Mouse (Mus musculus) limb, embryonic 14.5 days (tissue): ENCODE measurements around the gene Rps5. TPM values are rescaled to one million over a fixed set of nuclear protein-coding genes. Genes with fewer than 3 reads are reported as not detected.

Experiments used
- ATAC-seq: fragments of 200-750 bp; cut with Nextera tagmentation; 2 replicates; pipeline ENCODE4 v1.8.0; 2017; ENCODE audit warnings: low read depth, moderate number of reproducible peaks, moderate TSS enrichment; ENCODE audit not compliant: low FRiP score
- DNase-seq: peaks from one replicate; pipeline ENCODE4 v3.0.0-alpha.2; 2015; ENCODE audit warnings: low spot score
- H3K27ac ChIP-seq: fragments of 300-500 bp; sonication (generic); replicated peaks from 2 replicates; pipeline ENCODE4 v1.5.1; 2014; ENCODE audit warnings: low read depth, mild to moderate bottlenecking, low read length, moderate library complexity, mixed read lengths
- H3K27me3 ChIP-seq: fragments of 300-500 bp; sonication (generic); 2 replicates; pipeline ENCODE4 v1.6.1; 2014; ENCODE audit warnings: low read length, mixed read lengths; ENCODE audit not compliant: control insufficient read depth, insufficient read depth
- H3K36me3 ChIP-seq: fragments of 300-500 bp; sonication (generic); 2 replicates; pipeline ENCODE4 v1.6.1; 2014; ENCODE audit warnings: mild to moderate bottlenecking, low read length, moderate library complexity, mixed read lengths; ENCODE audit not compliant: control insufficient read depth, insufficient read depth
- H3K4me1 ChIP-seq: fragments of 300-500 bp; sonication (generic); 2 replicates; pipeline ENCODE4 v1.6.1; 2014; ENCODE audit warnings: antibody characterized with exemption, low read length, mixed read lengths; ENCODE audit not compliant: control insufficient read depth, insufficient read depth
- H3K4me2 ChIP-seq: fragments of 300-500 bp; sonication (generic); replicated peaks from 2 replicates; pipeline ENCODE4 v1.6.1; 2014; ENCODE audit warnings: low read depth, mild to moderate bottlenecking, low read length, moderate library complexity; ENCODE audit not compliant: severe bottlenecking
- H3K4me3 ChIP-seq: fragments of 300-500 bp; sonication (generic); replicated peaks from 2 replicates; pipeline ENCODE4 v1.5.1; 2014; ENCODE audit warnings: low read length
- H3K9ac ChIP-seq: fragments of 300-500 bp; sonication (generic); 2 replicates; pipeline ENCODE4 v1.6.1; 2014; ENCODE audit warnings: mild to moderate bottlenecking, low read depth, low read length, moderate library complexity; ENCODE audit not compliant: severe bottlenecking
- H3K9me3 ChIP-seq: fragments of 300-500 bp; sonication (generic); 2 replicates; pipeline ENCODE4 v1.6.1; 2016; ENCODE audit warnings: low read length; ENCODE audit not compliant: control insufficient read depth
- POLR2A ChIP-seq: fragments of 200-500 bp; IDR thresholded peaks from 2 replicates; pipeline ENCODE4 v1.8.0; 2012; ENCODE audit warnings: inconsistent platforms, mild to moderate bottlenecking, moderate library complexity, borderline replicate concordance; ENCODE audit not compliant: insufficient read depth, insufficient read length; ENCODE audit errors: extremely low read depth
- WGBS: fragments of 180-500 bp; shearing (Covaris S2); extraction: QIAGEN DNeasy Blood & Tissue Kit; methylation state at CpG from one replicate; pipeline ENCODE4 v1.1.7; 2014; 5-methylcytosine and 5-hydroxymethylcytosine counted together
- polyA plus RNA-seq, 2 experiments: library from polyadenylated mRNA; depleted of rRNA in 1 of 2; stranded (reverse) in 1 of 2; unstranded in 1 of 2; fragments of >200 nt; fragmentation: Nextera tagmentation in 1 of 2; extraction: Ambion mirVana in 1 of 2; gene quantifications; 2 replicates each; pipeline versions ENCODE4 v1.2.1 to v1.2.3; 2012 to 2014

The Rps5 gene
- polyA plus RNA-seq, 2 experiments, result 1,509 to 3,045 TPM

GRCm38 (mm10) chr7:12966104-12966845, 44.2 kb downstream of the Rps5 start:
- ATAC-seq (peak; percentile 28), DNase-seq (peak; percentile 18)
- Histone ChIP-seq H3K4me1 (peaks cover 10% of the 10 kb centered on the region), H3K9me3 (no peaks in the 10 kb centered on the region), H3K4me2 (peak overlapping the region; percentile 82), H3K4me3 (peak overlapping the region; percentile 87), H3K27ac (peak overlapping the region; percentile 91), H3K9ac (peak overlapping the region; percentile 88), H3K27me3 (no peaks in the 10 kb centered on the region), H3K36me3 (peaks cover 28% of the 10 kb centered on the region)
- TF ChIP-seq POLR2A, result no peak
- under 1% methylated on average over 29 of the region's 29 CpGs for WGBS

DNA sequence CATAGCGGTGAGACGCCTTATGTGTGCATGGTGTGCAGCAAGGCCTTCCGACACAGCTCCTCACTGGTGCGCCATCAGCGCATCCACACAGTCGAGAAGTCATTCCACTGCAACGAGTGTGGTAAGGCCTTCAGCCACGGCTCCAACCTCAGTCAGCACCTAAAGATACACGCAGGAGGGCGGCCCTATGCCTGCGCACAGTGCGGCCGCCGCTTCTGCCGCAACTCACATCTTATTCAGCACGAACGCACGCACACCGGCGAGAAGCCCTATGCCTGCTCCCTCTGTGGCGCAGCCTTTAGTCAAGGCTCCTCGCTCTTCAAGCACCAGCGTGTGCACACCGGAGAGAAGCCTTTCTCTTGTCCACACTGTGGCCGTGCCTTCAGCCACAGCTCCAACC, 48.8 kb downstream of the Rps5 start:
- Histone ChIP-seq H3K27ac (no peak overlapping the region), H3K9ac (no peak overlapping the region)

More for the DNA sequence above, 48.8 kb downstream of the Rps5 start:
- Histone ChIP-seq H3K4me2 (no peak overlapping the region), H3K27me3 (no peaks in the 10 kb centered on the region), H3K36me3 (peaks cover 46% of the 10 kb centered on the region), H3K9me3 (no peaks in the 10 kb centered on the region), H3K4me1 (peaks cover 6% of the 10 kb centered on the region), H3K4me3 (no peak overlapping the region)
- no peak for ATAC-seq
- no peak for DNase-seq
- WGBS, result 96% methylated on average over 25 of the region's 25 CpGs
- no peak for TF ChIP-seq POLR2A

Other genes with a start within 250 kb of the Rps5 start
- gene Vmn2r55, start 237.3 kb upstream of the Rps5 start, polyA plus RNA-seq (2012; rRNA removed), result 0.04 TPM in 1 of 2 replicates, not detected in the other
- gene Vmn2r55, start 237.3 kb upstream of the Rps5 start, polyA plus RNA-seq (2014; fragmentation: Nextera tagmentation; extraction: Ambion mirVana), result not detected in 2 replicates
- gene Vmn2r56, start 187.3 kb upstream of the Rps5 start, polyA plus RNA-seq (2012; rRNA removed), result not detected in 2 replicates
- gene Vmn2r56, start 187.3 kb upstream of the Rps5 start, polyA plus RNA-seq (2014; fragmentation: Nextera tagmentation; extraction: Ambion mirVana), result not detected in 2 replicates
- gene Zscan18, start 118.7 kb upstream of the Rps5 start, polyA plus RNA-seq (2012; rRNA removed), result 11.9 and 12.1 TPM in 2 replicates
- gene Zscan18, start 118.7 kb upstream of the Rps5 start, polyA plus RNA-seq (2014; fragmentation: Nextera tagmentation; extraction: Ambion mirVana), result 11.0 and 13.0 TPM in 2 replicates
- gene Zfp329, start 103.4 kb upstream of the Rps5 start, polyA plus RNA-seq (2012; rRNA removed), result 11.1 and 13.6 TPM in 2 replicates
- gene Zfp329, start 103.4 kb upstream of the Rps5 start, polyA plus RNA-seq (2014; fragmentation: Nextera tagmentation; extraction: Ambion mirVana), result 12.1 and 16.1 TPM in 2 replicates
- 13.6 and 14.4 TPM in 2 replicates for gene Zfp110, start 87.5 kb upstream of the Rps5 start, polyA plus RNA-seq (2012; rRNA removed)
- gene Zfp110, start 87.5 kb upstream of the Rps5 start, polyA plus RNA-seq (2014; fragmentation: Nextera tagmentation; extraction: Ambion mirVana), result 32.5 and 36.0 TPM in 2 replicates
- gene Zfp128, start 41.1 kb upstream of the Rps5 start, polyA plus RNA-seq (2012; rRNA removed), result 4.4 and 4.8 TPM in 2 replicates
- gene Zfp128, start 41.1 kb upstream of the Rps5 start, polyA plus RNA-seq (2014; fragmentation: Nextera tagmentation; extraction: Ambion mirVana), result 4.8 and 5.8 TPM in 2 replicates
- 20.1 and 23.8 TPM in 2 replicates for gene Zscan22, start 24.5 kb upstream of the Rps5 start, polyA plus RNA-seq (2012; rRNA removed)
- gene Zscan22, start 24.5 kb upstream of the Rps5 start, polyA plus RNA-seq (2014; fragmentation: Nextera tagmentation; extraction: Ambion mirVana), result 15.6 and 21.5 TPM in 2 replicates
- gene Rnf225, start 5.1 kb downstream of the Rps5 start, polyA plus RNA-seq (2012; rRNA removed), result 1.8 and 2.3 TPM in 2 replicates
- gene Rnf225, start 5.1 kb downstream of the Rps5 start, polyA plus RNA-seq (2014; fragmentation: Nextera tagmentation; extraction: Ambion mirVana), result 0.83 and 0.86 TPM in 2 replicates
- gene Zfp324, start 43.5 kb downstream of the Rps5 start, polyA plus RNA-seq (2012; rRNA removed), result 9.8 and 12.0 TPM in 2 replicates
- 9.5 and 11.4 TPM in 2 replicates for gene Zfp324, start 43.5 kb downstream of the Rps5 start, polyA plus RNA-seq (2014; fragmentation: Nextera tagmentation; extraction: Ambion mirVana)
- 10.1 and 12.5 TPM in 2 replicates for gene Zfp446, start 55.6 kb downstream of the Rps5 start, polyA plus RNA-seq (2012; rRNA removed)
- gene Zfp446, start 55.6 kb downstream of the Rps5 start, polyA plus RNA-seq (2014; fragmentation: Nextera tagmentation; extraction: Ambion mirVana), result 3.5 and 5.4 TPM in 2 replicates
- gene Slc27a5, start 75.9 kb downstream of the Rps5 start, polyA plus RNA-seq (2012; rRNA removed), result 0.23 and 0.26 TPM in 2 replicates
- not detected in 2 replicates for gene Slc27a5, start 75.9 kb downstream of the Rps5 start, polyA plus RNA-seq (2014; fragmentation: Nextera tagmentation; extraction: Ambion mirVana)
- 610 and 816 TPM in 2 replicates for gene Trim28, start 76.8 kb downstream of the Rps5 start, polyA plus RNA-seq (2012; rRNA removed)
- gene Trim28, start 76.8 kb downstream of the Rps5 start, polyA plus RNA-seq (2014; fragmentation: Nextera tagmentation; extraction: Ambion mirVana), result 408 and 456 TPM in 2 replicates
- 29.3 and 46.7 TPM in 2 replicates for gene Zbtb45, start 87.7 kb downstream of the Rps5 start, polyA plus RNA-seq (2012; rRNA removed)
- gene Zbtb45, start 87.7 kb downstream of the Rps5 start, polyA plus RNA-seq (2014; fragmentation: Nextera tagmentation; extraction: Ambion mirVana), result 25.5 and 25.8 TPM in 2 replicates
- gene Chmp2a, start 112.5 kb downstream of the Rps5 start, polyA plus RNA-seq (2012; rRNA removed), result 97.3 and 151 TPM in 2 replicates
- gene Chmp2a, start 112.5 kb downstream of the Rps5 start, polyA plus RNA-seq (2014; fragmentation: Nextera tagmentation; extraction: Ambion mirVana), result 164 TPM in 2 replicates
- 294 and 308 TPM in 2 replicates for gene Ube2m, start 116.0 kb downstream of the Rps5 start, polyA plus RNA-seq (2012; rRNA removed)
- gene Ube2m, start 116.0 kb downstream of the Rps5 start, polyA plus RNA-seq (2014; fragmentation: Nextera tagmentation; extraction: Ambion mirVana), result 159 and 165 TPM in 2 replicates
- gene Mzf1, start 132.5 kb downstream of the Rps5 start, polyA plus RNA-seq (2012; rRNA removed), result 5.3 and 7.1 TPM in 2 replicates
- 1.9 and 2.5 TPM in 2 replicates for gene Mzf1, start 132.5 kb downstream of the Rps5 start, polyA plus RNA-seq (2014; fragmentation: Nextera tagmentation; extraction: Ambion mirVana)
- gene Vmn1r85, start 172.9 kb downstream of the Rps5 start, polyA plus RNA-seq (2012; rRNA removed), result 0.01 TPM in 1 of 2 replicates, not detected in the other
- not detected in 2 replicates for gene Vmn1r85, start 172.9 kb downstream of the Rps5 start, polyA plus RNA-seq (2014; fragmentation: Nextera tagmentation; extraction: Ambion mirVana)
- gene Vmn1r86, start 197.6 kb downstream of the Rps5 start, polyA plus RNA-seq (2012; rRNA removed), result not detected in 2 replicates
- not detected in 2 replicates for gene Vmn1r86, start 197.6 kb downstream of the Rps5 start, polyA plus RNA-seq (2014; fragmentation: Nextera tagmentation; extraction: Ambion mirVana)
- not detected in 2 replicates for gene Vmn1r87, start 217.9 kb downstream of the Rps5 start, polyA plus RNA-seq (2012; rRNA removed)
- gene Vmn1r87, start 217.9 kb downstream of the Rps5 start, polyA plus RNA-seq (2014; fragmentation: Nextera tagmentation; extraction: Ambion mirVana), result not detected in 2 replicates
- 0.01 TPM in 1 of 2 replicates, not detected in the other for gene Vmn1r88, start 237.3 kb downstream of the Rps5 start, polyA plus RNA-seq (2012; rRNA removed)
- not detected in 2 replicates for gene Vmn1r88, start 237.3 kb downstream of the Rps5 start, polyA plus RNA-seq (2014; fragmentation: Nextera tagmentation; extraction: Ambion mirVana)